Mouse (Mus musculus) ovary, postnatal 10 days (tissue): ENCODE data around the gene Tlk1.

Experiments
- DNase-seq: peaks from one replicate; pipeline ENCODE4 v3.0.0; 2022; ENCODE audit warnings: low spot score

Tlk1 gene

GRCm38 (mm10) chr2:70688454-70689078 is 137.0 kb downstream of the Tlk1 start:
- DNase-seq = no peak

GRCm38 (mm10) chr2:70682324-70682723 is 143.2 kb downstream of the Tlk1 start:
- no peak for DNase-seq

- DNase-seq = no peak
These were observed 151.9 kb downstream of the Tlk1 start for GRCm38 (mm10) chr2:70673445-70674126.

- DNase-seq = no peak
These were observed 153.1 kb downstream of the Tlk1 start for GRCm38 (mm10) chr2:70672476-70672875.

GRCm38 (mm10) chr2:70669896-70670295 is 155.6 kb downstream of the Tlk1 start:
- DNase-seq = no peak

GRCm38 (mm10) chr2:70669241-70669640 is 156.3 kb downstream of the Tlk1 start:
- DNase-seq = no peak

- no peak for DNase-seq
These were observed 158.5 kb downstream of the Tlk1 start for GRCm38 (mm10) chr2:70667016-70667415.

GRCm38 (mm10) chr2:70663764-70664163 is 161.8 kb downstream of the Tlk1 start:
- DNase-seq = no peak
